Mouse (Mus musculus): ENCODE results near the gene Bahd1. TPM values are rescaled to one million over a fixed set of nuclear protein-coding genes. Genes with fewer than 3 reads are reported as not detected.

The Bahd1 gene
- total and polyA plus RNA-seq, 2 experiments from 2014 or later: 1.6 to 9.4 TPM

GRCm38 (mm10) chr2:118899306-118899705, 871 bp upstream of the Bahd1 start:
- ATAC-seq (ENCODE audit: insufficient read depth, low read depth) (no peak), DNase-seq (ENCODE audit: low spot score) (no peak)
- Histone ChIP-seq H3K27me3 (ENCODE audit: control insufficient read depth, insufficient read depth, low read length) (peaks cover 63% of the 10 kb centered on the region), H3K36me3 (replicated peaks; ENCODE audit: control insufficient read depth, insufficient read depth, low read length) (no peaks in the 10 kb centered on the region), H3K9me3 (replicated peaks; ENCODE audit: control insufficient read depth, low read length) (no peaks in the 10 kb centered on the region), H3K4me1 (ENCODE audit: control insufficient read depth, insufficient read depth) (peaks cover 28% of the 10 kb centered on the region), H3K27ac (ENCODE audit: low read depth) (no peak overlapping the region), H3K4me3 (ENCODE audit: low read depth, low read length) (no peak overlapping the region), H3K9ac (replicated peaks; ENCODE audit: low read depth, low read length) (no peak overlapping the region), H3K4me2 (ENCODE audit: low read depth, low read length) (no peak overlapping the region)
- 13% methylated on average over 7 of the region's 7 CpGs for WGBS
- TF ChIP-seq CTCF (IDR thresholded peaks at IDR 0.05; ENCODE audit: low read depth) (no peak), EP300 (IDR thresholded peaks at IDR 0.05; ENCODE audit: low read depth) (no peak)

- H3K4me1 ChIP-seq (ENCODE audit: control insufficient read depth, insufficient read depth): peaks cover 28% of the 10 kb centered on the region
- no peak for ATAC-seq (ENCODE audit: insufficient read depth, low read depth)
- no peak overlapping the region for H3K27ac ChIP-seq (ENCODE audit: low read depth)
- no peaks in the 10 kb centered on the region for H3K9me3 ChIP-seq (replicated peaks; ENCODE audit: control insufficient read depth, low read length)
- TF ChIP-seq EP300 (IDR thresholded peaks at IDR 0.05; ENCODE audit: low read depth) (no peak), CTCF (IDR thresholded peaks at IDR 0.05; ENCODE audit: low read depth) (no peak)
- no peak overlapping the region; the same call in 1 of the 2 replicates for H3K9ac ChIP-seq (replicated peaks; ENCODE audit: low read depth, low read length)
- peak overlapping the region; percentile 94 for H3K4me3 ChIP-seq (ENCODE audit: low read depth, low read length)
- peaks cover 50% of the 10 kb centered on the region for H3K27me3 ChIP-seq (ENCODE audit: control insufficient read depth, insufficient read depth, low read length)
- 0% methylated on average over 11 of the region's 11 CpGs for WGBS
- H3K4me2 ChIP-seq (ENCODE audit: low read depth, low read length): peak overlapping the region; percentile 100
- DNase-seq (ENCODE audit: low spot score): no peak
- H3K36me3 ChIP-seq (replicated peaks; ENCODE audit: control insufficient read depth, insufficient read depth, low read length): no peaks in the 10 kb centered on the region
Observed at GRCm38 (mm10) chr2:118900826-118901140, 606 bp downstream of the Bahd1 start.

GRCm38 (mm10) chr2:118901175-118902031, 1.2 kb downstream of the Bahd1 start:
- Histone ChIP-seq H3K4me2 (ENCODE audit: low read depth, low read length) (peak overlapping the region; percentile 100), H3K36me3 (replicated peaks; ENCODE audit: control insufficient read depth, insufficient read depth, low read length) (no peaks in the 10 kb centered on the region), H3K27me3 (ENCODE audit: control insufficient read depth, insufficient read depth, low read length) (peaks cover 44% of the 10 kb centered on the region), H3K4me3 (ENCODE audit: low read depth, low read length) (peak overlapping the region; percentile 94), H3K4me1 (ENCODE audit: control insufficient read depth, insufficient read depth) (peaks cover 26% of the 10 kb centered on the region), H3K9ac (replicated peaks; ENCODE audit: low read depth, low read length) (peak overlapping the region; percentile 85), H3K9me3 (replicated peaks; ENCODE audit: control insufficient read depth, low read length) (no peaks in the 10 kb centered on the region), H3K27ac (ENCODE audit: low read depth) (peak overlapping the region; percentile 71)
- 0% methylated on average over 85 of the region's 120 CpGs for WGBS
- ATAC-seq (ENCODE audit: insufficient read depth, low read depth) (peak; percentile 91), DNase-seq (ENCODE audit: low spot score) (peak; percentile 93)
- TF ChIP-seq EP300 (IDR thresholded peaks at IDR 0.05; ENCODE audit: low read depth) (no peak), CTCF (IDR thresholded peaks at IDR 0.05; ENCODE audit: low read depth) (no peak)

GRCm38 (mm10) chr2:118902051-118903025, 2.2 kb downstream of the Bahd1 start:
- under 1% methylated on average over 98 of the region's 106 CpGs for WGBS
- peak; percentile 24; the same call in 1 of the 2 replicates for TF ChIP-seq CTCF (IDR thresholded peaks at IDR 0.05; ENCODE audit: low read depth)
- TF ChIP-seq EP300 (IDR thresholded peaks at IDR 0.05; ENCODE audit: low read depth): no peak
- H3K9me3 ChIP-seq (replicated peaks; ENCODE audit: control insufficient read depth, low read length): no peaks in the 10 kb centered on the region
- H3K27me3 ChIP-seq (ENCODE audit: control insufficient read depth, insufficient read depth, low read length): peaks cover 34% of the 10 kb centered on the region
- ATAC-seq (ENCODE audit: insufficient read depth, low read depth): peak; percentile 22
- peak overlapping the region; percentile 100 for H3K4me2 ChIP-seq (ENCODE audit: low read depth, low read length)
- peaks cover 20% of the 10 kb centered on the region for H3K4me1 ChIP-seq (ENCODE audit: control insufficient read depth, insufficient read depth)
- peak overlapping the region; percentile 71; the same call in 1 of the 2 replicates for H3K27ac ChIP-seq (ENCODE audit: low read depth)
- H3K4me3 ChIP-seq (ENCODE audit: low read depth, low read length): peak overlapping the region; percentile 94
- DNase-seq (ENCODE audit: low spot score): peak; percentile 39
- peak overlapping the region; percentile 85 for H3K9ac ChIP-seq (replicated peaks; ENCODE audit: low read depth, low read length)
- H3K36me3 ChIP-seq (replicated peaks; ENCODE audit: control insufficient read depth, insufficient read depth, low read length): no peaks in the 10 kb centered on the region

GRCm38 (mm10) chr2:118903333-118903741, 3.2 kb downstream of the Bahd1 start:
- DNase-seq (ENCODE audit: low spot score): peak; percentile 53
- no peaks in the 10 kb centered on the region for H3K36me3 ChIP-seq (replicated peaks; ENCODE audit: control insufficient read depth, insufficient read depth, low read length)
- peaks cover 24% of the 10 kb centered on the region for H3K27me3 ChIP-seq (ENCODE audit: control insufficient read depth, insufficient read depth, low read length)
- H3K4me3 ChIP-seq (ENCODE audit: low read depth, low read length): peak overlapping the region; percentile 94; the same call in 1 of the 2 replicates
- H3K4me1 ChIP-seq (ENCODE audit: control insufficient read depth, insufficient read depth): peaks cover 24% of the 10 kb centered on the region
- no peak for TF ChIP-seq CTCF (IDR thresholded peaks at IDR 0.05; ENCODE audit: low read depth)
- TF ChIP-seq EP300 (IDR thresholded peaks at IDR 0.05; ENCODE audit: low read depth): no peak
- no peak overlapping the region for H3K27ac ChIP-seq (ENCODE audit: low read depth)
- ATAC-seq (ENCODE audit: insufficient read depth, low read depth): no peak
- 11% methylated on average over 10 of the region's 10 CpGs for WGBS
- peak overlapping the region; percentile 100 for H3K4me2 ChIP-seq (ENCODE audit: low read depth, low read length)
- no peaks in the 10 kb centered on the region for H3K9me3 ChIP-seq (replicated peaks; ENCODE audit: control insufficient read depth, low read length)
- no peak overlapping the region for H3K9ac ChIP-seq (replicated peaks; ENCODE audit: low read depth, low read length)

All from heart, postnatal 0 days (tissue).